ENCODE assay signal across 7 mouse cellular contexts in genomic region chr4:116074861-116075620, GRCm38 (mm10). TPM values are rescaled to one million over a fixed set of nuclear protein-coding genes. Genes with fewer than 3 reads are reported as not detected.
A peak's percentile ranks its signal among the peaks of the same experiment; 100 is the strongest.
DNase-seq lines count a peak whose midpoint lies in the region; ATAC-seq and TF ChIP-seq lines count a peak whose summit lies in the region.

Gene Uqcrh (minus strand): TSS chr4:116075071.
Gene Lrrc41 (plus strand): TSS chr4:116075269.

- TF ChIP-seq POLR2A in small intestine, adult 2 months (IDR thresholded peaks at IDR 0.05; ENCODE audit: low read depth, low read length): peak; percentile 97

- peak; percentile 92 for ATAC-seq in intestine, postnatal 0 days
- ATAC-seq in midbrain, embryonic 12.5 days (ENCODE audit: low FRiP score, low read depth): peak; percentile 93

- peak within 1 kb of the TSS; percentile 82 for H3K4me2 ChIP-seq in intestine, postnatal 0 days (replicated peaks; ENCODE audit: low read depth)
- H3K4me2 ChIP-seq in midbrain, embryonic 12.5 days (replicated peaks): peak within 1 kb of the TSS; percentile 95

- no peak for TF ChIP-seq CTCF in intestine, postnatal 0 days (IDR thresholded peaks at IDR 0.05; ENCODE audit: low read depth)
- no peak for TF ChIP-seq CTCF in small intestine, adult 2 months (IDR thresholded peaks at IDR 0.05; ENCODE audit: extremely low read depth, insufficient read length, insufficient replicate concordance, low read depth, low read length)

- intact Hi-C loops in left cerebral cortex, postnatal 4 days (cut with DNase I): no loop called here

- H3K27me3 ChIP-seq in embryonic facial prominence, embryonic 10.5 days (replicated peaks; ENCODE audit: low read depth, poor library complexity, severe bottlenecking): no peaks in the 10 kb centered on the region
- no peaks in the 10 kb centered on the region for H3K27me3 ChIP-seq in intestine, postnatal 0 days (replicated peaks; ENCODE audit: control insufficient read depth, insufficient read depth, low read length)
- no peaks in the 10 kb centered on the region for H3K27me3 ChIP-seq in midbrain, embryonic 12.5 days
- no peaks in the 10 kb centered on the region for H3K27me3 ChIP-seq in small intestine, adult 2 months (ENCODE audit: control insufficient read depth, insufficient read depth, low read length)

- peaks cover 33% of the 10 kb centered on the region for H3K4me1 ChIP-seq in embryonic facial prominence, embryonic 10.5 days
- H3K4me1 ChIP-seq in intestine, postnatal 0 days (replicated peaks; ENCODE audit: control insufficient read depth, insufficient read depth, low read length): peaks cover 4% of the 10 kb centered on the region
- H3K4me1 ChIP-seq in midbrain, embryonic 12.5 days: peaks cover 29% of the 10 kb centered on the region
- peaks cover 12% of the 10 kb centered on the region for H3K4me1 ChIP-seq in small intestine, adult 2 months (ENCODE audit: control insufficient read depth, insufficient read depth, insufficient read length, low read length)

- no peaks in the 10 kb centered on the region for H3K9me3 ChIP-seq in embryonic facial prominence, embryonic 10.5 days
- H3K9me3 ChIP-seq in intestine, postnatal 0 days (ENCODE audit: control insufficient read depth): no peaks in the 10 kb centered on the region
- H3K9me3 ChIP-seq in midbrain, embryonic 12.5 days: no peaks in the 10 kb centered on the region

- H3K4me3 ChIP-seq in embryonic facial prominence, embryonic 10.5 days: peak within 1 kb of the TSS; percentile 100
- H3K4me3 ChIP-seq in intestine, postnatal 0 days (ENCODE audit: low read depth, low read length): peak within 1 kb of the TSS; percentile 87
- H3K4me3 ChIP-seq in midbrain, embryonic 12.5 days: peak within 1 kb of the TSS; percentile 74
- H3K4me3 ChIP-seq in small intestine, adult 2 months (ENCODE audit: low read depth, low read length): peak within 1 kb of the TSS; percentile 85

- peaks cover 23% of the 10 kb centered on the region for H3K36me3 ChIP-seq in embryonic facial prominence, embryonic 10.5 days (replicated peaks)
- H3K36me3 ChIP-seq in intestine, postnatal 0 days (ENCODE audit: control insufficient read depth, insufficient read depth): peaks cover 1% of the 10 kb centered on the region
- peaks cover 14% of the 10 kb centered on the region for H3K36me3 ChIP-seq in midbrain, embryonic 12.5 days
- H3K36me3 ChIP-seq in small intestine, adult 2 months (ENCODE audit: control insufficient read depth, insufficient read depth, low read length): peaks cover 8% of the 10 kb centered on the region

- peak within 1 kb of the TSS; percentile 93 for H3K9ac ChIP-seq in intestine, postnatal 0 days (ENCODE audit: low read depth, low read length)
- H3K9ac ChIP-seq in midbrain, embryonic 12.5 days (replicated peaks): peak within 1 kb of the TSS; percentile 94

- under 1% methylated on average over 55 of the region's 55 CpGs for WGBS in embryonic facial prominence, embryonic 10.5 days
- WGBS in intestine, postnatal 0 days: under 1% methylated on average over 55 of the region's 55 CpGs
- under 1% methylated on average over 55 of the region's 55 CpGs for WGBS in midbrain, embryonic 12.5 days
- WGBS in small intestine, adult 2 months: under 1% methylated on average over 55 of the region's 55 CpGs

- H3K27ac ChIP-seq in embryonic facial prominence, embryonic 10.5 days (replicated peaks): peak within 1 kb of the TSS; percentile 98
- H3K27ac ChIP-seq in intestine, postnatal 0 days (ENCODE audit: low read depth, low read length): peak within 1 kb of the TSS; percentile 100
- H3K27ac ChIP-seq in midbrain, embryonic 12.5 days (replicated peaks): peak within 1 kb of the TSS; percentile 98
- H3K27ac ChIP-seq in small intestine, adult 2 months (ENCODE audit: insufficient read depth, low read depth, low read length): peak within 1 kb of the TSS; percentile 90

- peak; percentile 97 for DNase-seq in adrenal gland, postnatal 10 days
- peak; percentile 96 for DNase-seq in embryonic facial prominence, embryonic 10.5 days (ENCODE audit: low spot score)
- peak; percentile 56 for DNase-seq in gonadal fat pad, adult 2 months (ENCODE audit: low read depth)
- peak; percentile 96 for DNase-seq in left cerebral cortex, postnatal 4 days

RNA-seq across cellular contexts. Expression of gene Uqcrh, which starts in this region (rescaled TPM):
- total RNA-seq in adrenal gland, postnatal 10 days (2021): 1,000 to 10,000 TPM; 1,050 to 1,199 TPM
- polyA plus RNA-seq in embryonic facial prominence, embryonic 10.5 days (2016; fragmentation: Nextera tagmentation; extraction: Ambion mirVana): 449 and 463 TPM in 2 replicates
- polyA plus RNA-seq in gonadal fat pad, adult 2 months (2012; rRNA removed): 166 and 185 TPM in 2 replicates
- polyA plus RNA-seq in intestine, postnatal 0 days (2015; fragmentation: Nextera tagmentation; extraction: Ambion mirVana): 1,002 and 1,003 TPM in 2 replicates
- total RNA-seq in left cerebral cortex, postnatal 4 days (2021): 100 to 1,000 TPM; 319 to 327 TPM
- polyA plus RNA-seq in midbrain, embryonic 12.5 days (2016; fragmentation: Nextera tagmentation; extraction: Ambion mirVana): 371 and 380 TPM in 2 replicates
- polyA plus RNA-seq in small intestine, adult 2 months (2012; rRNA removed): 45.6 and 60.5 TPM in 2 replicates

RNA-seq across cellular contexts. Expression of gene Lrrc41, which starts in this region (rescaled TPM):
- 10 to 100 TPM; 54.5 to 60.0 TPM for total RNA-seq in adrenal gland, postnatal 10 days (2021)
- 76.2 and 76.9 TPM in 2 replicates for polyA plus RNA-seq in embryonic facial prominence, embryonic 10.5 days (2016; fragmentation: Nextera tagmentation; extraction: Ambion mirVana)
- 71.5 and 83.8 TPM in 2 replicates for polyA plus RNA-seq in gonadal fat pad, adult 2 months (2012; rRNA removed)
- polyA plus RNA-seq in intestine, postnatal 0 days (2015; fragmentation: Nextera tagmentation; extraction: Ambion mirVana): 49.2 and 52.0 TPM in 2 replicates
- total RNA-seq in left cerebral cortex, postnatal 4 days (2021): 10 to 100 TPM; 60.2 to 68.2 TPM
- polyA plus RNA-seq in midbrain, embryonic 12.5 days (2016; fragmentation: Nextera tagmentation; extraction: Ambion mirVana): 69.6 and 71.2 TPM in 2 replicates
- 43.2 and 64.7 TPM in 2 replicates for polyA plus RNA-seq in small intestine, adult 2 months (2012; rRNA removed)

Comparison
In these comparisons a context has a peak if more than half of its experiments do, and no peak if none do; other contexts are left out.
1. Peak in every context shown above with its lines: DNase-seq, ATAC-seq, H3K4me3 ChIP-seq and H3K27ac ChIP-seq.